ENCODE assay signal across 9 mouse cellular contexts in genomic region chr7:138941571-138941970, GRCm38 (mm10). TPM values are rescaled to one million over a fixed set of nuclear protein-coding genes. Genes with fewer than 3 reads are reported as not detected.
DNase-seq lines count a peak whose midpoint lies in the region; ATAC-seq and TF ChIP-seq lines count a peak whose summit lies in the region.
"Had no signal": no experiment of that assay in that cellular context is flagged by ENCODE, and none has a peak within 500 bp of the region (broad histone marks: within the 10 kb centered on the region; RNA-seq: fewer than 3 reads in every experiment).

No protein-coding gene starts in this region.

- peak; percentile 9; the same call in 1 of the 2 replicates for TF ChIP-seq CTCF in layer of hippocampus, adult 2 months (conservative IDR thresholded peaks at IDR 0.05)
- TF ChIP-seq CTCF in thymus, adult 2 months (IDR thresholded peaks at IDR 0.05; ENCODE audit: borderline replicate concordance, control insufficient read depth, extremely low read depth, insufficient read depth, low read length, poor library complexity), result no peak

- peaks cover 17% of the 10 kb centered on the region for H3K4me1 ChIP-seq in hindbrain, embryonic 12.5 days
- H3K4me1 ChIP-seq in neural tube, embryonic 13.5 days (replicated peaks), result peaks cover 21% of the 10 kb centered on the region
- no peaks in the 10 kb centered on the region for H3K4me1 ChIP-seq in thymus, adult 2 months (replicated peaks; ENCODE audit: control insufficient read depth, insufficient read depth, low read length)

- no peak for TF ChIP-seq POLR2A in thymus, adult 2 months (IDR thresholded peaks at IDR 0.05; ENCODE audit: control insufficient read depth, extremely low read depth, insufficient read depth, low read length, poor library complexity)

- no peak for ATAC-seq in hindbrain, embryonic 12.5 days (ENCODE audit: low FRiP score)
- ATAC-seq in neural tube, embryonic 13.5 days (ENCODE audit: low read depth), result no peak

- no peaks in the 10 kb centered on the region for H3K9me3 ChIP-seq in hindbrain, embryonic 12.5 days (replicated peaks)
- H3K9me3 ChIP-seq in neural tube, embryonic 13.5 days, result no peaks in the 10 kb centered on the region

- peaks cover 69% of the 10 kb centered on the region for H3K27me3 ChIP-seq in hindbrain, embryonic 12.5 days
- peaks cover 71% of the 10 kb centered on the region for H3K27me3 ChIP-seq in neural tube, embryonic 13.5 days
- peaks cover 8% of the 10 kb centered on the region for H3K27me3 ChIP-seq in thymus, adult 2 months (ENCODE audit: control insufficient read depth, insufficient read depth, low read length)

- peak overlapping the region; percentile 91 for H3K4me2 ChIP-seq in hindbrain, embryonic 12.5 days (replicated peaks)
- H3K4me2 ChIP-seq in neural tube, embryonic 13.5 days, result peak overlapping the region; percentile 84

- peak overlapping the region; percentile 98 for H3K27ac ChIP-seq in layer of hippocampus, adult 2 months
- no peak overlapping the region for H3K27ac ChIP-seq in hindbrain, embryonic 12.5 days
- H3K27ac ChIP-seq in neural tube, embryonic 13.5 days (replicated peaks), result 0 out of 2 replicates have a peak overlapping the region, but pooled peaks have one; percentile 64
- H3K27ac ChIP-seq in thymus, adult 2 months (ENCODE audit: control insufficient read depth, insufficient read depth, low read length), result no peak overlapping the region

- peak overlapping the region; percentile 76 for H3K4me3 ChIP-seq in layer of hippocampus, adult 2 months
- H3K4me3 ChIP-seq in hindbrain, embryonic 12.5 days, result peak overlapping the region; percentile 48; the same call in 1 of the 2 replicates
- H3K4me3 ChIP-seq in neural tube, embryonic 13.5 days, result peak overlapping the region; percentile 52
- H3K4me3 ChIP-seq in thymus, adult 2 months (ENCODE audit: control insufficient read depth, insufficient read depth, low read length), result no peak overlapping the region

- no peak overlapping the region for H3K9ac ChIP-seq in hindbrain, embryonic 12.5 days
- peak overlapping the region; percentile 77 for H3K9ac ChIP-seq in neural tube, embryonic 13.5 days

- WGBS in hindbrain, embryonic 12.5 days, result 30% methylated on average over 5 of the region's 5 CpGs
- WGBS in neural tube, embryonic 13.5 days, result 24% methylated on average over 5 of the region's 5 CpGs
- 45% methylated on average over 5 of the region's 5 CpGs for WGBS in thymus, adult 2 months

- no peaks in the 10 kb centered on the region for H3K36me3 ChIP-seq in hindbrain, embryonic 12.5 days
- no peaks in the 10 kb centered on the region for H3K36me3 ChIP-seq in neural tube, embryonic 13.5 days
- H3K36me3 ChIP-seq in thymus, adult 2 months (ENCODE audit: control insufficient read depth, insufficient read depth, low read length), result no peaks in the 10 kb centered on the region

- peak; percentile 61 for DNase-seq in adrenal gland, adult 2 months
- no peak for DNase-seq in adrenal gland, postnatal 4 days (ENCODE audit: low spot score in 2 of 2)
- no peak for DNase-seq in layer of hippocampus, adult 2 months (ENCODE audit: low spot score in 2 of 2)
- no peak for DNase-seq in layer of hippocampus, adult 9-10 months (ENCODE audit: low spot score)
- DNase-seq in layer of hippocampus, adult 9-11 months, result no peak
- DNase-seq in thymus, adult 2 months, result no peak

RNA-seq across cellular contexts. Expression of gene Jakmip3, which starts 1.0 kb away (rescaled TPM):
- 1 to 10 TPM; 5.2 to 7.3 TPM for total RNA-seq in adrenal gland, adult 2 months (2021)
- 3.4 and 6.9 TPM in 2 replicates for polyA plus RNA-seq in adrenal gland, adult 2 months (2012; rRNA removed)
- total RNA-seq in adrenal gland, postnatal 4 days (2021), result 1 to 10 TPM; 3.5 to 5.0 TPM
- 10 to 100 TPM; 51.0 to 58.1 TPM for total RNA-seq in layer of hippocampus, adult 2 months (2021)
- 1.7 and 1.9 TPM in 2 replicates for polyA plus RNA-seq in hindbrain, embryonic 12.5 days (2016; fragmentation: Nextera tagmentation; extraction: Ambion mirVana)
- polyA plus RNA-seq in neural tube, embryonic 13.5 days (2015; fragmentation: Nextera tagmentation; extraction: Ambion mirVana), result 5.0 and 5.1 TPM in 2 replicates
- 0.04 and 0.09 TPM in 2 replicates for polyA plus RNA-seq in thymus, adult 2 months (2012; rRNA removed)
- total RNA-seq: monocyte, adult 5-6 weeks had no signal

RNA-seq across cellular contexts. Expression of gene Bnip3, which starts 32.3 kb away (rescaled TPM):
- total RNA-seq in adrenal gland, adult 2 months (2021), result 100 to 1,000 TPM; 220 to 303 TPM
- 107 and 126 TPM in 2 replicates for polyA plus RNA-seq in adrenal gland, adult 2 months (2012; rRNA removed)
- total RNA-seq in adrenal gland, postnatal 4 days (2021), result 100 to 1,000 TPM; 124 to 135 TPM
- total RNA-seq in layer of hippocampus, adult 2 months (2021), result 100 to 1,000 TPM in 1 of 2 experiments, 10 to 100 TPM in 1; 96.5 to 112 TPM
- polyA plus RNA-seq in hindbrain, embryonic 12.5 days (2016; fragmentation: Nextera tagmentation; extraction: Ambion mirVana), result 92.7 and 93.6 TPM in 2 replicates
- polyA plus RNA-seq in neural tube, embryonic 13.5 days (2015; fragmentation: Nextera tagmentation; extraction: Ambion mirVana), result 103 and 106 TPM in 2 replicates
- 11.6 and 13.7 TPM in 2 replicates for polyA plus RNA-seq in thymus, adult 2 months (2012; rRNA removed)

Comparison
In these comparisons a context has a peak if more than half of its experiments do, and no peak if none do; other contexts are left out.
1. H3K27ac ChIP-seq: peak in layer of hippocampus, adult 2 months (single experiment) and neural tube, embryonic 13.5 days (single experiment); none in hindbrain, embryonic 12.5 days (single experiment) and thymus, adult 2 months (single experiment).